Mouse (Mus musculus) ES-E14 (cell line): Measurements from ENCODE around the gene Fbxl4.

ENCODE experiments used
- CHD2 ChIP-seq: IDR thresholded peaks from 2 replicates; pipeline ENCODE4 v1.6.1; 2014; ENCODE audit warnings: mild to moderate bottlenecking, low read depth, low read length, inconsistent platforms
- HCFC1 ChIP-seq: IDR thresholded peaks from 2 replicates; pipeline ENCODE4 v1.6.1; 2012; ENCODE audit warnings: low read length, inconsistent platforms, borderline replicate concordance; ENCODE audit not compliant: insufficient read depth
- MAFK ChIP-seq: IDR thresholded peaks from 2 replicates; pipeline ENCODE4 v1.6.1; 2014; ENCODE audit warnings: mild to moderate bottlenecking, low read depth, low read length, inconsistent platforms; ENCODE audit not compliant: insufficient read depth
- ZC3H11A ChIP-seq: IDR thresholded peaks from 2 replicates; pipeline ENCODE4 v1.6.1; 2012; ENCODE audit warnings: low read depth, mild to moderate bottlenecking, inconsistent platforms, low read length, borderline replicate concordance
- ZNF384 ChIP-seq: IDR thresholded peaks from 2 replicates; pipeline ENCODE4 v1.6.1; 2012; ENCODE audit warnings: low read depth, low read length, inconsistent platforms

GRCm38 (mm10) chr4:22357931-22358300 is 573 bp downstream of the Fbxl4 start:
- no peak for TF ChIP-seq CHD2
- TF ChIP-seq ZNF384: no peak
- TF ChIP-seq HCFC1: no peak
- TF ChIP-seq ZC3H11A: no peak
- no peak for TF ChIP-seq MAFK
